27 mouse cellular contexts compared by ENCODE assay signal in the genomic region with DNA sequence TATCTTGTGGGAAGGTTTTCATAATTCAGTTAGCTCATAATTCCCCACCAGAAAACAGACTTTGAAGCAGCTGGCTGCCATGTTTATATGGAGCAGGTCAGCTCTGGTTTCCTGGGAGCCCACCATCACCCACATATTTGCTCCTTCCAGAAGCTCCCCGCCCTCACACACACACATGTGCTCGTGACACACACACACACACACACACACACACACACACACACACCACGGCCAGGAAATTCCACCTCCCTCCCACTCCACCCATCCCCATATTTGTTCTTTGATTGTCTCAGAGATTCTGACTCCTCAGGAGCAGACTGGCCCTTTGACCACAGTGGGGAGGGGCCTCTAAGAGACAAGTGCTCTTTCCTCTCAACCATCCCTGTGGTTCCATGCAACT.
"Had no signal": no experiment of that assay in that cellular context is flagged by ENCODE, and none has a peak within 500 bp of the region (broad histone marks: within the 10 kb centered on the region; RNA-seq: fewer than 3 reads in every experiment).

No protein-coding gene starts in this region.

- DNase-seq: left cerebral cortex, postnatal 4 days; liver; liver, embryonic 13.5 days; liver, postnatal 0 days; lung, adult 18-20 months; lung, adult 2 months; lung, embryonic 14.5 days; lung, postnatal 14 days; lung, postnatal 36 days; lung, postnatal 4 days; midbrain, embryonic 14.5 days had no signal

- H3K36me3 ChIP-seq: limb, embryonic 10.5 days; limb, embryonic 12.5 days; limb, embryonic 13.5 days; limb, embryonic 15.5 days; liver, embryonic 12.5 days; liver, embryonic 13.5 days; liver, embryonic 15.5 days; lung, embryonic 15.5 days; midbrain, embryonic 10.5 days; midbrain, embryonic 12.5 days; midbrain, embryonic 13.5 days; midbrain, embryonic 15.5 days; neural tube, embryonic 12.5 days had no signal

- H3K27me3 ChIP-seq: limb, embryonic 12.5 days; limb, embryonic 13.5 days; limb, embryonic 15.5 days; liver, embryonic 13.5 days; liver, embryonic 15.5 days; lung, embryonic 15.5 days; midbrain, embryonic 12.5 days; midbrain, embryonic 13.5 days; midbrain, embryonic 15.5 days; neural tube, embryonic 12.5 days had no signal

- H3K4me2 ChIP-seq: limb, embryonic 12.5 days; limb, embryonic 13.5 days; limb, embryonic 15.5 days; liver, embryonic 11.5 days; liver, embryonic 12.5 days; liver, embryonic 13.5 days; liver, embryonic 15.5 days; lung, embryonic 14.5 days; lung, embryonic 15.5 days; midbrain, embryonic 11.5 days; midbrain, embryonic 12.5 days; midbrain, embryonic 13.5 days; midbrain, embryonic 15.5 days; neural tube, embryonic 12.5 days had no signal

- H3K4me3 ChIP-seq: left cerebral cortex, adult 2 months; limb, embryonic 10.5 days; limb, embryonic 12.5 days; limb, embryonic 13.5 days; limb, embryonic 15.5 days; liver, embryonic 12.5 days; liver, embryonic 13.5 days; liver, embryonic 15.5 days; lung, embryonic 15.5 days; megakaryocyte, embryonic 14.5 days; midbrain, embryonic 10.5 days; midbrain, embryonic 12.5 days; midbrain, embryonic 13.5 days; midbrain, embryonic 15.5 days; neural tube, embryonic 12.5 days had no signal
